Mouse (Mus musculus) ZHBTc4 (cell line): ENCODE measurements around the gene Myom1.
A peak's percentile ranks its signal among the peaks of the same experiment; 100 is the strongest.

Experiments
- DNase-seq: peaks from one replicate; pipeline ENCODE4 v3.0.0-alpha.2; 2011; ENCODE audit warnings: low read depth, low spot score

Myom1 gene

DNA sequence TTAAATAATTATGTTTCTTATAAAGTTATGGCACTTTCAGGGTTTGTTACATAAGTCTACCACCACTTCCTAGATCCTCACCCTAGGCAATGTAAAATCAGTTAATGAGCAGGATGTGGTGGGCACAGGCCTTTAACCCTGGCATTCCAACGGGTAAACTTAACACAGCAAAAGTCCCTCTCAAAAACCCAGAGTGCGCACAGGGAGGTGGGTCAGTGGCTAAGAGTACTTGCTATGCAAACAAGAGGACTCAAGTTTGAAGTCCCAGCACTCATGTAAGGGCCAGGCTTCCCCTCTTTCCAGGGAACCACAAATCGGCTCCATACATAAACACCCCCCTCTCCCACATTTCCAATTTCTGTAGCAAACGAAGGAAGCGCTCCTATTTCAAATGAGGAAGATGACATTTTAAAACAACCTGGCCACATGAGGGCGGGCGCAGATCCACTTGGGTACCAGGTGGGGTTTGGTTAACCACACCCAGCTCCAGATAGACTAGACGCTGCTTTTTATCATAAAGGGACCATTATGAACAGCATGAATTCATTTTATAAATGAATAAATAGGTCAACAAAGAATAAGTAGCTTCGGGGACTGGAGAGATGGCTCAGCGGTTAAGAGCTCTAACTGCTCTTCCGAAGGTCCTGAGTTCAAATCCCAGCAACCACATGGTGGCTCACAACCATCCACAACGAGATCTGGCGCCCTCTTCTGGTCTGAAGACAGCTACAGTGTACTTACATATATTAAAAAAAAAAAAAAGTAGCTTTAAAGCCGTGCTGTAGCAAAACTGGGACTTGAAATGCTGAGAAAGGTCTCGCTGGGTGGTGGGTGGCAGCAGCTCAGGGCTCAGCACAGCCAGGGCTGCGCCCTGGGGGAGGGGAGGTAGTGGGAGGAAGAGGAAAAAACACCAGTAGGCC, 10.5 kb upstream of the Myom1 start:
- DNase-seq, result peak; percentile 79

DNA sequence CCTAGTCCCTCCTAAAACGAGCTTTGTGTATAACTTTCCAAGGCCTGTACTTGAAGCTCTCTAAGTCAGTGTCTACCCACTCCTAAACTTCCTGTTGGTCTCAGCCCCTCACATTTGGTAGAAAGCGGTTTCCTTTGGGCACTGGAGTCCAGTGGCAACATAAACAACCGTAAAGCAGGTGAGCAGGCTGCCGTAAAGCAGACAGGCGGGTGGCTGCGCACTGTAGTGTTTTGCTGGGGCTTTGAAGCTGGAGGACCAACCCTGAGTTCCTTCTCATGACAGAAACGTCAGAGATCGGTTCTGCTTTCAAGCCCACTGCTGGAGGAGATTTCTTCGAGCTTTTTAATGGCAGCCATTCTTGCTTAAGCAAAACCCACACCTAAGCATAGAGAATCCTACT, 9.8 kb upstream of the Myom1 start:
- DNase-seq, result peak; percentile 83

- DNase-seq, result no peak
Observed at GRCm38 (mm10) chr17:70993385-70993807, 9.0 kb upstream of the Myom1 start.

- no peak for DNase-seq
Observed at GRCm38 (mm10) chr17:70994671-70995070, 7.8 kb upstream of the Myom1 start.

DNA sequence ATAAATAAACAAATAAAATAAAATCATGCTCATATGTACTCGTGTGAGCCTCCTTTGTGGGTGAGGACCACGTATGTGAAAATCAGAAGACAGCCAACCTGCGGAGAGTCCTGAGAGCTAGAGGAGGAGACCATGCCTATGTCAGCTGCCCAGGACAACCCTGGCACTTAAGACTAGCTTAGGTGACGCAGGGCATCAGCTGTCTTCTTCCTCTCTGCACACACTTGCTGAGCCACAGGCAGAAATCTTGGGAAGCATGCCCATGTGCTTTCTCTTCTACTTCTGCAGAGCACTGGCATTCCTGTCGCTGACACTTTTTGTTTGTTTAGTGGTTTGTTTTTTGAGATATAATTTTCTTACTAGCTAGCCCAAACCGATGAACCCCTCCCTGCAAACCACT, 6.9 kb upstream of the Myom1 start:
- DNase-seq, result no peak

- DNase-seq, result no peak
Observed at GRCm38 (mm10) chr17:70997836-70998235, 4.6 kb upstream of the Myom1 start.

- DNase-seq, result peak; percentile 49
Observed at GRCm38 (mm10) chr17:70998400-70998975, 3.9 kb upstream of the Myom1 start.

GRCm38 (mm10) chr17:70999187-70999586, 3.2 kb upstream of the Myom1 start:
- peak; percentile 33 for DNase-seq

DNA sequence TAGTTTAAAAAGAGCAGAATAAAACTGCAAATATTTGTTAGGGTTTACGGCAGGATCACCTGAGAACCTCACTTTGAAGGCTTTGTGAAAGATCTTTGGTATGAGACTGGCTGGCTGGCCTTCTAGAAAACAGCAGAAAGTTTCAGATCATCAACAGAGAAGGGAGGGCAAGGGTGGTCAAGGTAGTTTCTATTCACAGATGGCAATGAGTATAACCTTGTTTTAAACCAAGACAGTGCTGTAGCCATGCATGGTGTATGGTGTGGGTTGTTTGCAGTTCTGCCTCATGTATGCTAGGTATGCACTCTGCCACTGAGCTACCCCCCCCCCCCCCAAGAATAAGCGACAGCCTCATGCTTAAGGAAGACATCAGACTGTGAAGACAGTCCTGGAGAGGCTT, 2.2 kb upstream of the Myom1 start:
- DNase-seq, result no peak

DNA sequence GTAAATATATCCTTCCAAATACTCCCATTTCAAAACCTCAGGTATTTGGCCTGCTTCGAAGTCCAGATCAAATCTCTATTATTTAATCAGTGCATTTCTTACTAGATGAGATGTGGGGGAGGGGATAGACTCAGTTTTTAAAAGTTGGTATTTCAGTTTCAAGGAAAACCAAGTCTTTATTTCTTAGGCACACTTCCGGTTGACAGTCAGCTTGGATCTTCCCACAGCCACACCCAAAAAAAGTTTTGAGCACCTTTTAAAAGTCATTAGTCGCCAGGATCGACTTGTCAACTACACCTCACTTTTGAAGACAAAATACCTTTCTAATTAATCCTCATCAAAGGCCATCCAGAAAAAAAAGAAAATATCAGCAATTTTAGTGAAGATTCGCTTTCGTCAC, 1.4 kb upstream of the Myom1 start:
- DNase-seq, result no peak

DNA sequence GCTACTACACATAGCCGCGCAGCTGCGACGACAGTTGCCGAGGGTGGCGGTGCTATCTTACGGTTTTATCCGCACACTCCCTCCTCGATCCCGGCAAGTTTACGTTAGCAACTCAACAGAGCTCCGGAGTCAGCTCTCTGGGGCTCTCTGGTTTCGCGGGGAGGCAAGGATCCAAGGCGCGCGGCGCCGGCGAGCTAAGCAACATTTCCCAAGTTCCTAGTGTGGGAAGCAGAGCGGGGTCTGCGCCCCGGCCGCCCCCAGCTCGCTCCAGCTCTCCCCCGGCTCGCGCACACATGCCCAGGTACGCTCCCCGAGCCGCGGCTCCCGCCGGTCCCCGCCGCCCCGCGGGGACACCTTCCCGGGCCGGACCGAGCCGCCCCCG, 743 bp upstream of the Myom1 start:
- peak; percentile 61 for DNase-seq

GRCm38 (mm10) chr17:71002744-71003094, 286 bp downstream of the Myom1 start, which contains the start of gene Myl12a:
TSS of gene Myl12a (minus strand) at chr17:71002878.
- no peak for DNase-seq

DNA sequence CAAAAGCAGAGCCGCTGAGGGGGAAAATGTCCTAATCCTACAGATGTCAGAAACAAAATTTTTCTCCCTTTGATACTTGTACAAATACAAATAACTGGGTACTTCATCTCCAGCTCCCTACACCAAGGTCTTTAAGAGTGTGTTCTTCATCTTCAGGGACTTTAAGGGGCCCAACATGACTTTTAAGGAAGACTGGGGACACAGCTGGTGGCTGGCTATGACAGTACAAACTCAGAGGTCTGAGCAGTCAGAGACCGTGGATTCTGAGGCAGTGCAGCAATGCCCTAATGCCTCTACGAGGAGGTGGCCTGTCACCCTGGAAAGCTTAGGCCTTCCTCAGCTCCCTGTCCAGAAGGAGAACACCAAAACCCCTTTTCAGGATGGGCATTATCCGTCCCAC, 679 bp downstream of the Myom1 start:
- DNase-seq, result no peak

GRCm38 (mm10) chr17:71003721-71004120, 1.3 kb downstream of the Myom1 start:
- DNase-seq, result no peak

GRCm38 (mm10) chr17:71004186-71004960, 1.9 kb downstream of the Myom1 start:
- peak; percentile 36 for DNase-seq

DNA sequence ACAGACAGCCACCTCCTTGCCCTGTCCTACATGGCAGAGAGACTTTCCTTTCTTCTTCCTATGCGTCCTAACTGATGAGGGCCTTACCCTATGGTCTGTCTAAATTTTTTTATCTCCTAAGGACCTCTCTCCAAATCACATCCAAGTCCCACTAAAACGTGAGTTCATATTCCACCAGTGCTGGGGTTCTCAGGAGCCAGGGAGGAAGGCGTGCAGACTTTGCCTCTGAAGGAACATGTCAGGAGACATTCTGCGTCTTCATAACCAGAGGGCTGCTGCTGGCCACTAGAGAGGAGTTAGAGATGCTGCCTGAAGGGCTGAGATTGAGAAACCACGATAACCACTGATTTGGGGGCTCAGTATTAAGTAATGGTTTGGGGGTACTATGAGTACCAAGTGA, 4.5 kb downstream of the Myom1 start:
- no peak for DNase-seq

- DNase-seq, result no peak
Observed at GRCm38 (mm10) chr17:71008676-71009075, 6.2 kb downstream of the Myom1 start.

GRCm38 (mm10) chr17:71009751-71010150, 7.3 kb downstream of the Myom1 start:
- DNase-seq, result no peak

- peak; percentile 84 for DNase-seq
Observed at GRCm38 (mm10) chr17:71010646-71011242, 8.3 kb downstream of the Myom1 start.

DNA sequence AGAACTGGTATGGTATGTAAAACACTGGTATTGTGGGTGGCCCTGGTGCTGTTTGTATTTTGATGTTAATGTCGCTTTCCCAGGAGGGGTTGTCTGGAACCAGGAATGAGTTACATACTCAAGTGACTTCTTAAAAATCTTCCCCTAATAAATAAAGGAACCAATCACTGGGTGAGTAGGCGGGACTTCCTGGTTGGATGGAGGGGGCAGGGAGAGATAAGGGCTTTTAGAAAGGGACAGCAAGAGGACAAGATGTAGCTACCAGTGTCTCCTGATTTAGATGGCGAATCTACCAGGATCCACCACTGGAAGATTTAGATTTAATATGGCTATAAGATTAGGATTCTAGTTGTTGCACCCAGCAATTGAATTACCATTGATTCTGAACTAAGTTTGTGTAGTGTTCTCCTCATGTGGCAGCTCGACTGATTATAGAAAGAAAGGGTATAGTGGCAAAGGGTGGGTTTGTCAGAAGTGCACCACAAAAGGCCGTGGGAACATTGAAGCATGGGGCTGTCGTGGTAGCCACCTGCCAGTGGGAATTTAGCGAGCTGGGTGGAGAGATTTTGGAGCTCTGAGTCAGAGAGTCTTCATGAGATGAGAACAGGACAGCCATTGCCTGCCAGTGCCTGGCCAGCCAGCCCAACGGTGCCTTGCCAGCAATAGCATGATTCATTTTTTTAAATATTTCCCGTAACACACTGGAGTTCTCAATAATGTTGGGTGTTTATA, 9.7 kb downstream of the Myom1 start:
- DNase-seq, result no peak

- DNase-seq, result no peak
Observed at GRCm38 (mm10) chr17:71013105-71013504, 10.7 kb downstream of the Myom1 start.
